Mouse (Mus musculus): ENCODE measurements around the gene Nudcd3.

Nudcd3 gene

DNA sequence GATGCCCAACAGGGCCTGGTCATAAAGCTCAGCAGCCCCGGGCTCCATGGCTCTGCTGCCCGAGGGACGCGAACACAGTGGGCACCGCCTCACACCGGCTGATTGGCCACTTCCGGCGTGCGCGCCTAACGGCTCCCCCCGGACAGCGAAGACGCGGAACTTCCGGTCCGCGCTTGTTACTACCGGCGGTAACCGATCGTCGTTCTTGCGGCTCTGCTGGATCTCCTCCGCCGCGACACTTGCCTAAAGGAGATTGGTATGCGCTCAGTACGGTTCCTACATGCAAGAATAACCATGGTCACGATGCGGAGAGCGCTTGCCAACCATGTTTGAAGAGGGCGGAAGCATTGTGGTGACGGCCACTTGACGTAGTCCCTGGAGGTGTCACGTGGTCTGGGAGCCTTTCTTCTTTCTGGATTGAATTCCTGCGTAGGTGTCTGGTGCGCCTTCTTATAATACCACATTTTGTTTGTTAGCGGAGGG is at the start of gene Nudcd3:
Gene Nudcd3, minus strand, starts transcription at position 329 of the 483 bp plus-strand sequence.
- peak; percentile 82 to 84 for DNase-seq

- DNase-seq = no peak
Observed at GRCm38 (mm10) chr11:6244707-6245106, 44.5 kb upstream of the Nudcd3 start.

GRCm38 (mm10) chr11:6233025-6233424 is 32.8 kb upstream of the Nudcd3 start:
- no peak for DNase-seq

GRCm38 (mm10) chr11:6230012-6230411 is 29.8 kb upstream of the Nudcd3 start, which contains the start of gene Npc1l1:
Gene Npc1l1, minus strand, starts transcription at chr11:6230143.
- DNase-seq = no peak

GRCm38 (mm10) chr11:6224541-6225229 is 24.5 kb upstream of the Nudcd3 start:
- DNase-seq = no peak

DNA sequence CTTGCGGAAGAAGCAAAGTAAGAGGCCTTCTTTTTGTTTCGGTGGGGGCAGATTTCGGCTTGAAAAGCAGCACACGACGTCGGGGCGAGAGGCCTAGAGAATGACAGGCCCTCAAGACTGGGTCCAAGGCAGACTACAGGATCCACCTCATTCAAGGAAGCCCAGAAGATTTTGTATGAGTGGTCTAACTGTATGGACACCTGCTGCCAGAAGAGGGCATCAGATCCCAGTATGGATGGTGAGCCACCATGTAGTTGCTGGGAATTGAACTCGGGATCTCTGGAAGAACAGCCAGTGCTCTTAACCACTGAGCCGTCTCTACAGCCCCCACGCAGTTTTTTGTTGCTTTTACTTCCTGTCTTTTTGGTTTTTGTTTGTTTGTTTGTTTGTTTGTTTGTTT is 22.0 kb upstream of the Nudcd3 start:
- DNase-seq = no peak

GRCm38 (mm10) chr11:6219967-6220366 is 19.8 kb upstream of the Nudcd3 start:
- DNase-seq = no peak

DNA sequence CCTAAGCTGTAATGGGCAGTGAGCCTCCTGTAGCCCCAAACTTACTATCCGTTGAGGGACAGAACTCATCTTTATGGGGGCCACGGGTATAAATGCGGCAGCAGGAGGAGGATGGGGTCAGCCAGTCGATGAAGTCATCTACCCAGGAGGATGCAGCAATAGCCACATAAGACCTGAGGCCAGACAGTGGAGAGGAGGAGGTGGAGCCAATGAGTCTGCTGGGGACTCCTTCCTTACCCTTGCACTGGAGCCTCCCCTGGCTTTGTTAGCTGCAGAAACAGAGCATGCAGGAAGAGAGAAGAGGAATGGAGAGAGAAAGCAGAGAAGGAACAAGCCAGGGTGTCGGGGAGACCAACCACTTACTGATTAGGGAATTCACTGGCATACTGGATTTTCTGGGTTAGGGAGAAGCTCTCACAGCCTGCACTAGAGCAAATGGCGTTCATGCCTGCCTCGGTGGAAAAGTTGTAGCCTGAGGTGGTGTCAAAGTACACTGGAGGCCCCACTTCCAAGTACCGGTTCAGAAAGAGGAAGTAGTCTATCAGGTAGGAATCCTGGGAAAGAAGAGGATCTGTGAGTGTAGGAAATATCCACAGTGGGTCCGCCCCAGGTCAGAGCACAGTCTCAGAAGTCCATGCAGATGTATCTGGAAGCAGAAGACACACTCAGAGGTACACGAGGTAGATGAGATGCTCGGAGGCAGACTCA is 18.1 kb upstream of the Nudcd3 start:
- no peak for DNase-seq

DNA sequence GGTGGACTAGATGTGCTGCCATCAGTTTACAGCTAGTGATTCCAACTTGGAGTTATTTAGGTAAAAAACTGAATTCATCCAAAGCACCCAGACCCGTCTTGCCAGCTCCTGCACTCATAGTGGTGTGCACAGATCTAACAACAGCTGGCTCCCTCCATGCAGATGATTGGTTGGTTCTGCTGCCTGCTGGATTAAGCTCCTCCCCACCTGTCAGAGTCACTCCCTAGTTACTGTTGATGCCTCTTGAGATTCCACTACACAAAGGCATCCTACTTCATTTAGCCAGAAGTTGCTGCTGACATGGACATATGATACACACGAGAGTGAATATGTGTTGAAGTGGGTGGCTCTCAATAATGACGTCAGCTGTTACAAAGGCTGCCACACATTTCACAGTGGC is 16.6 kb upstream of the Nudcd3 start:
- DNase-seq = no peak

- DNase-seq = no peak
Observed at GRCm38 (mm10) chr11:6208158-6208557, 7.9 kb upstream of the Nudcd3 start.

DNA sequence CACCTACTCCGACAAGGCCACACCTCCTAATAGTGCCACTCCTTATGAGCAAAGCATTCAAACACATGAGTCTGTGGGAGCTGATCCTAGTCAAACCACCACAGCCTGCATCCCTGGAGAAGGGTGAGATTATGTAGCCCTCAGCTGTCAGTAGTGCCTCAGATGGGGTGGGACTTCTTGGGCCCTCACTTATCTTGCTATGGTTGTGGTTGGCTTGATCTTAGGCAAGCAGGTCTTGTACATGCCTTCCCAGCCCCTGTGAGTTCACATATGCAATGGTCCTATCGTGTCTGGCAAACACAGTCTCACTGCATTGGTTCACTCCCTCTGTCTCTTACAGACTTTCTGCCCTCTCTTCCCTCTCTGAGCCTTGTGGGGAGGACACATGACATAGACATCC is 6.9 kb upstream of the Nudcd3 start:
- DNase-seq = no peak

GRCm38 (mm10) chr11:6200570-6200969 is 355 bp upstream of the Nudcd3 start:
- DNase-seq = no peak

DNA sequence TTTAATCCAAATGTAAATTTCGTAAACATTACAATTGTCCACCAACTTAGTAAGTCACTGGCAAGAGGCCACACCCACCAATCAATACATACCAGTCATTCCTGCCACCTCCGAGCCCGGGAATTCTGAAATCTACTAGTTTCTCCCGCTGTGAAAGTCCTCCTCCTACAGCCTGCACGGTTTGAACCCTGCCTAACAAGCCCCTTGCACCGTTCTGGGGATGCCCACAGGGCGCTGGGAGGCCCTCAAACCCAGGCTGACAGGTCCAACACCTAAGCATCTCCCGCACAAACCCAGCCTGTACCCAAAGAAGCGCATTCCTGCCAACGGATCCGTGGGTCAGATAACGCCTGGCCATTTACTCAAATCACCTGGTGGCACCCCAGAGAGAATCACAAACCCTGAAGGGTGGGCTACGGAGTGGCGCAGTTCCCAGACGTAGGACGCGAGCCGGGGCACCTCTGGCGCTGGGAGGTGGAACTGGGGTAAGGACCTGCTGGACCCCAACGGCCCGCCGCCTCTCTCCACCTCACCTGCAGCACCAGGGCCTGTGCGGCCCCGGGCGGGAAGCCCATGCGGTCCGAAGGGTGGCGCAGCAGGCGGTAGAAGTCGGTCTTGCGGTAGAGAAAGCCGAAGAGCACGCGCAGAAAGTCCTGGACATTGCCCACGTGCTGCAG is 667 bp downstream of the Nudcd3 start, which contains the start of gene A730071L15Rik:
Gene A730071L15Rik, plus strand, starts transcription at position 620 of the 677 bp plus-strand sequence.
- DNase-seq = no peak

GRCm38 (mm10) chr11:6198449-6198848 is 1.8 kb downstream of the Nudcd3 start:
- no peak for DNase-seq

- no peak for DNase-seq
Observed at GRCm38 (mm10) chr11:6196780-6197179, 3.4 kb downstream of the Nudcd3 start.

DNA sequence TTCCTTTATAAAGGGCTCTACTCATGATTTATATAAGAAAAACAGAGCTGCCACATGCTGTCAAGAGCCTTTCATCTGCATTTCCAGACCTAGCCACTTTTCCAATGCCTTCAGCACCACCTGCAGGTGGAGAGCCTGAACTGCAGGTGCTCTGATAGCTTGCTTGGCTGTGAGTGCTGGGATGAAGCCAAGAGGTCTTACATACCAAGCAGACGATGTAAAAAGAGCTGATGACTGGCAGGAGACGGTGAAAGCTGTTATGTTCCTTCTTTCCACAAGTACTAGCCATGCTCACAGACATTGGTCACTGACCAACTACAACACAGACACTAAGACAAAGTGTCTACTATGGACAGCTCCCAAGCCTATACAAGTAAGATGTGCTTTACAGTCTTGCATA is 12.3 kb downstream of the Nudcd3 start:
- peak; percentile 83 to 85 for DNase-seq

- DNase-seq = peak in 1 of 2 experiments; percentile 17
Observed at GRCm38 (mm10) chr11:6187399-6187798, 12.8 kb downstream of the Nudcd3 start.

DNA sequence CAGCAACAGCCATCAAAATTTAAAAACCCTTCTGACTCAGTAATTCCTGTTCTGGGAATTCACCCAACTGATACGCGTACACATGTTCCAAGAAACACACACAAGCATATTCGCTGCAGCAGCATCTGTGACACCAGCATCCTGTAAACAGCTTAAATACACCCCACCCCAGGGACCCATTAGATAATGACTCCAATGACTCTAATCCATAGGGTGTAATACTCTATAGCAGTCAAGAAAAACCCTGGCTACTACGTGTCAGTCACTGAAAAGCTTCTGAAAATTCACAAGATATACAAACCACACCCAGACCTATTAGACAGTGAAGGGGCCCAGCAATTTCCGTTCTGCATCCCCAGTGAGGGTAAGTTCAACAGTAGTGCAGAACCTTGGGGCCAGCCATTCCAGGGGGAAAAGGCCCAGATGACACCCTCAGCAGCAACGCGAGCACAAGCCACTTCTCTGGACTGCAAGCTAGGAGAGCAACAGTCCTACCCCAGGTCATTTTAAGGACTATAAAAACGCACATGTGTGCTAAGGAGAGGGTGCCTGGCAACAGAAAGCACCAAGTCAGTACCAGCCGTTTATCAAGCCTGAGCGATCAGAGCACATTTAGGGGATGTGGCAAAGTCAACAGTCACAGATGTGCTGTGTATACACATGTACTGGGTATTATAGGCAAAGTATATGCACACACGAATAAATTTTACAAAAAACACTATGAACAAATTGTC is 15.8 kb downstream of the Nudcd3 start:
- DNase-seq = peak; percentile 44 to 54

DNA sequence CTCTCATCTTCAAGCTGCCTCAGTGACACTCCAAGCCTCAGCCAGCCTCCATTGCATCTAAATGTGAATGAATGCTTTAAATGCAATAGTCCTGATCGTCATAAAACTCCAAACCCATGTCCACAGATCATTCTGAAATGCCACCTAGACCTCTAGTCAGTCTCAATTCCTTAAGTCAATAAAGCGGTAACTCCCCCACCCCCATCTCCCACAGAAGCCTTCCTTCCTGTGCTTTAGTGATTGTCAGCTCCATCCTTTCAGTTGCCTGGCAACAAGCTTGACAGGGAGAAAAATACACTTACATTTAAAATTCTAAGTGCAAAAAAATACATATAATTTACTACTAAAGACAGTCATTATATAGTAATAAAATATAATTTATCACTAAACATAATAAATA is 17.0 kb downstream of the Nudcd3 start:
- peak; percentile 30 to 32 for DNase-seq

GRCm38 (mm10) chr11:6180811-6181399 is 19.3 kb downstream of the Nudcd3 start:
- peak; percentile 45 to 65 for DNase-seq

DNA sequence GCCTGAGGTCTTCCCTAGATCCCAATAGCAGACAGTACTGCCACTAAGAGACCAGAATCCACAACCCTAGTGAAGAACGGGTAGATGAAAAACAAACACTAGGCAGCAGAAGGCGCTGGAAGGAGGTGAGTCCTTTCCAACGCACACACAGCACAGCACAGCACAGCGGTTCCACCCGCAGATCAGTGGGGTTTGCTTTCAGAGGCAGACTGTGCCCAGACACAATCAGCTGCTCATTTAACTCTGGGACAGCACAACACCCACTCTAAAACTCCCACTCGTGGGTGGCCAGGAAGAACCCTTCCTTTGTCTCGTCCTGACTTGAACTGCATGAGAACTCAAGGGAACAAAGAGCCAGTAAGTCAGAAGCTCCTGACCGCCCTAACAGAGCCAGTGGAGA is 21.0 kb downstream of the Nudcd3 start:
- DNase-seq = peak; percentile 56

- DNase-seq = peak; percentile 73 to 77
Observed at GRCm38 (mm10) chr11:6178673-6179166, 21.5 kb downstream of the Nudcd3 start.

Measured in thymus, postnatal 36 days (tissue).